Mouse (Mus musculus) gastrocnemius, postnatal 10 days (tissue): ENCODE data around the gene Ppm1n. TPM values are rescaled to one million over a fixed set of nuclear protein-coding genes. Genes with fewer than 3 reads are reported as not detected.
"Not testable (repeated sequence)": the region's sequence is repeated elsewhere in the genome, so short reads cannot be mapped to it uniquely, and the experiment has no call there.

Source experiments
- DNase-seq: peaks from one replicate; pipeline ENCODE4 v3.0.0; 2021; ENCODE audit warnings: mixed read lengths
- total RNA-seq, 2 experiments: library from RNA; stranded (reverse); gene quantifications; 2 replicates each; pipeline ENCODE4 v1.2.3; 2021

The Ppm1n gene
- total RNA-seq, 2 experiments from 2014 or later: not detected

- peak; percentile 68 for DNase-seq
Observed at GRCm38 (mm10) chr7:19282791-19283405, 3.0 kb upstream of the Ppm1n start.

- DNase-seq: peak; percentile 70
Observed at GRCm38 (mm10) chr7:19282385-19282784, 2.5 kb upstream of the Ppm1n start, which contains the start of gene Rtn2. Rtn2 (plus strand) TSS chr7:19282624.

- DNase-seq: not testable (repeated sequence)
Observed at GRCm38 (mm10) chr7:19281680-19282304, 1.9 kb upstream of the Ppm1n start.

- DNase-seq: no peak
Observed at GRCm38 (mm10) chr7:19279052-19279451, 812 bp downstream of the Ppm1n start.

- DNase-seq: no peak
Observed at GRCm38 (mm10) chr7:19276253-19276652, 3.6 kb downstream of the Ppm1n start.

GRCm38 (mm10) chr7:19272173-19272764 is 7.6 kb downstream of the Ppm1n start:
- peak; percentile 42 for DNase-seq

GRCm38 (mm10) chr7:19271238-19272172 is 8.4 kb downstream of the Ppm1n start, which contains the start of gene Vasp:
Vasp (minus strand) TSS chr7:19271817.
- peak; percentile 73 for DNase-seq

- no peak for DNase-seq
Observed at GRCm38 (mm10) chr7:19270509-19271237, 9.2 kb downstream of the Ppm1n start.

- peak; percentile 59 for DNase-seq
Observed at GRCm38 (mm10) chr7:19269721-19270441, 10.0 kb downstream of the Ppm1n start.

GRCm38 (mm10) chr7:19268993-19269681 is 10.7 kb downstream of the Ppm1n start:
- no peak for DNase-seq

- no peak for DNase-seq
Observed at GRCm38 (mm10) chr7:19267051-19267450, 12.8 kb downstream of the Ppm1n start.

- DNase-seq: no peak
Observed at GRCm38 (mm10) chr7:19265928-19266822, 13.7 kb downstream of the Ppm1n start.

GRCm38 (mm10) chr7:19265147-19265546 is 14.7 kb downstream of the Ppm1n start:
- no peak for DNase-seq

GRCm38 (mm10) chr7:19258336-19258735 is 21.5 kb downstream of the Ppm1n start:
- DNase-seq: no peak

GRCm38 (mm10) chr7:19257390-19258022 is 22.4 kb downstream of the Ppm1n start:
- peak; percentile 49 for DNase-seq

- DNase-seq: no peak
Observed at GRCm38 (mm10) chr7:19256567-19256966, 23.3 kb downstream of the Ppm1n start.

GRCm38 (mm10) chr7:19255395-19255794 is 24.5 kb downstream of the Ppm1n start:
- DNase-seq: no peak

- no peak for DNase-seq
Observed at GRCm38 (mm10) chr7:19253437-19253836, 26.4 kb downstream of the Ppm1n start.

GRCm38 (mm10) chr7:19252078-19252477 is 27.8 kb downstream of the Ppm1n start:
- DNase-seq: no peak
